Mouse (Mus musculus) gastrocnemius, postnatal 36 days (tissue): ENCODE results near the gene Gm12169. TPM values are rescaled to one million over a fixed set of nuclear protein-coding genes. Genes with fewer than 3 reads are reported as not detected.
"Not testable (repeated sequence)": the region's sequence is repeated elsewhere in the genome, so short reads cannot be mapped to it uniquely, and the experiment has no call there.

ENCODE experiments used
- DNase-seq, 2 experiments: peaks; one replicate each; pipeline ENCODE4 v3.0.0; 2022
- intact Hi-C: fragments of 180-260 bp; cut with DNase I; formaldehyde crosslinking; loops from one replicate; pipeline ENCODE4 v1.15.1; 2025
- long read RNA-seq, 2 experiments: library from polyadenylated mRNA; stranded (forward); transcript quantifications; one replicate each; pipeline ENCODE4 v2.0.0; 2021
- total RNA-seq, 2 experiments: library from RNA; stranded (reverse); gene quantifications; 2 replicates each; pipeline ENCODE4 v1.2.3; 2021

The Gm12169 gene
- not detected for total RNA-seq
- long read RNA-seq, experiment 1: 0 reads
- long read RNA-seq, experiment 2: 0 reads

DNA sequence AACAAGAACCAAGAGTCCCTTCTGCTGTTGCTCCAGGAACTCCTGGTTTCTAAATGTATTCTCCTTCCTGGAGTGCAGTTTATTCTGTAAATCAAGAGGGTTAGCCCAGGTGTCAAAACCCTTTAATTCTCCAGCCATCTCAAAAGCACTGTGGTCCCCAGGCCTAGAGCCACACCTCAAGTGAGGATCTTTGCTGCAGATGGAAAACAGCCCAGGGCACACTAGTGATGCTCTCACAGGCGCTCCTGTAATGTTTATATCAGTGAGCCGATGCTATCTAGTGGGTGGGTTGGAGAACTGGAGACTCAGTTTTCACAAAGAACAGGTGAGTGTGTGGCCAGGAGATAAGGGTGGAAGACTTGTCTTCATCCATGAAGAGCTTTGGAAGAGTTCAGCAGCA lies at the start of gene Gm12169:
Gm12169 (plus strand) TSS at position 301 of the 400 bp plus-strand sequence.
- DNase-seq: no peak
- intact Hi-C loops: no loop called here

DNA sequence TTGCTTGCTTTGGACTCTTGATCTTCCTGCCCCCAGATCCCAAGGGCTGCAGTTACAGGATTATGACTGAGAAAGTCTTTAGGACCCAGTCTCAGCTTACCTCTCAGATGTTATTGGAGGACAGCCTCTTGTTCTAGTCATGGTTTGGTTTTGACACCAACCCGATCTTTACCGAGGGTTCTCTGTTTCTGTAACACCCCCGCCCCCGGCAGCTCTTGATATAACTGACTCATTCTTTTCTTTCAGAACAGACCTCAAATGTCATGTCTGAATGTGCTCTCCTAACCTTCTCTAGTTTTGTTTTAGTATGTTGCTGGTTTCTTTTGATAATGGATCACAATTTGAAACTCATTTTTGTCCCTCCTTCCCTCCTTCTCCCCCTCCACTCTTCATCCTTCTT lies 49.8 kb upstream of the Gm12169 start:
- no peak for DNase-seq
- intact Hi-C loops: no loop called here

DNA sequence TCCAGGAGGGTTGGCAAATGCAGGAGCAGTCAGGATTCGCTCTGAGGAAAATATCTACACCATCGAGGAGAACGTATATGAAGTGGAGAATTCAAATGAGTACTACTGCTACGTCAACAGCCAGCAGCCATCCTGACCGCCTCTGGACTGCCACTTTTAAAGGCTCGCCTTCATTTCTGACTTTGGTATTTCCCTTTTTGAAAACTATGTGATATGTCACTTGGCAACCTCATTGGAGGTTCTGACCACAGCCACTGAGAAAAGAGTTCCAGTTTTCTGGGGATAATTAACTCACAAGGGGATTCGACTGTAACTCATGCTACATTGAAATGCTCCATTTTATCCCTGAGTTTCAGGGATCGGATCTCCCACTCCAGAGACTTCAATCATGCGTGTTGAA lies 44.7 kb upstream of the Gm12169 start:
- intact Hi-C loops: no loop called here
- DNase-seq: no peak

DNA sequence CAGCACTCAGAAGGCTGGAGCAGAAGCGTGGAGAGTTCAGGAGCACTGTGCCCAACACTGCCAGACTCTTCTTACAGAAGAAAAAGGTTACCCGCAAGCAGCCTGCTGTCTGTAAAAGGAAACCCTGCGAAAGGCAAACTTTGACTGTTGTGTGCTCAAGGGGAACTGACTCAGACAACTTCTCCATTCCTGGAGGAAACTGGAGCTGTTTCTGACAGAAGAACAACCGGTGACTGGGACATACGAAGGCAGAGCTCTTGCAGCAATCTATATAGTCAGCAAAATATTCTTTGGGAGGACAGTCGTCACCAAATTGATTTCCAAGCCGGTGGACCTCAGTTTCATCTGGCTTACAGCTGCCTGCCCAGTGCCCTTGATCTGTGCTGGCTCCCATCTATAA lies 43.5 kb upstream of the Gm12169 start:
- intact Hi-C loops: no loop called here
- DNase-seq: no peak

DNA sequence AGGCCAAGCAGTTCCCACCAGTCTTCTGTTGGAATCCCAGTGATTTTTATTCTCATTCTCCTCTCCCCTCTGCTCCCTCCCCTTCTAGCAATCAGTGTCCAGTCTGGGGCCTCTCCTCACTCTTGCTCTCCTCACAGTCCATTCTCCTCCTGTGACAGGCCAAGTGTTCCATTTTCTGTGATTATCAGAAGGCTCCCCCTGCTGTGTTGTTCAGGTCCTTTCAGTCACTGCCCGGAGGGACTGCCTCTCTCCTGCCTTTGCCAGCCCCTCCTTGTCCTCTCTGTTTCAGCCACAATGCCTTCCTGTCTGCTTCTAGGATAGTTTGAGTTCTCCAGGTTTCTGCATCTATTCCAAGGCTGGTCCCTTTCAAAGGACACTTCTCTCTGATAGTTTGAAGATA lies 35.8 kb upstream of the Gm12169 start:
- intact Hi-C loops: no loop called here
- no peak for DNase-seq

DNA sequence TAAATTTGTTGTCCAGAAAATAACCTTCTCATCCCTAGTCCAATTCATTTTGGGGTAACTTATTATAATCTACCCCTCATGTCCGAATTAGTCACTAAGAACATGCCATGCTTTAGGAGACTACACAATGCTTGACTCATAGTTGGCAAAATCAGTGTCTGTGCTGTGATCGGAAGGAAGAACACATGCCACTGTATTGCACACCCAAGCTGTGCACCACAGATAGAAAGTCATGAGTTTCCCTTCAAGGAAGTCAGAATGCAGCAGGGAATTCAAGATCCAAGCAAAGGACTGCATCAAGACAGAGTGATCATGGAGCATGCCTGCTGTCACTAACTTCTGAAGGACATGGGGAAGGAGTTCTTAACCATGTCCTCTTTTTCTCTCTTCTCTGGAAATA lies 35.4 kb upstream of the Gm12169 start:
- intact Hi-C loops: no loop called here
- no peak for DNase-seq

DNA sequence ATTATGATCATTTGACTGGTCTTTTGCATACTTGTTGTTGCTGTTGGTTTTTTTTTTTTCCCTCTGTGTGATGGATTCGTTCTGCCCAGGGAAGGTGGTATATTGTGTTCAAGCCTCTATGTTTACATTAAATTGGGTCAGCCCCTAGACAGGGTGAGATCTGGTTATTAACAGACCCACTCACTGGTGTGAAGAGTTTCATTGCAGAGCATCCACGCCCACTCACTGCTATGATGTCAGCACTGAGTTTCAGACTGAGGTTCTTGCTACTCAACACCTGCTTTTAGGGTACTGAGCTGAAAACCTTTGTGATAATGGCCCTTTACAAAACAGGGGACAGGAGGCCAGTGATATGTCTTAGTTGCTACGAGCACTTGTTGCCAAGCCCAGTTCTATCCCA lies 16.9 kb upstream of the Gm12169 start:
- intact Hi-C loops: no loop called here
- DNase-seq: no peak

DNA sequence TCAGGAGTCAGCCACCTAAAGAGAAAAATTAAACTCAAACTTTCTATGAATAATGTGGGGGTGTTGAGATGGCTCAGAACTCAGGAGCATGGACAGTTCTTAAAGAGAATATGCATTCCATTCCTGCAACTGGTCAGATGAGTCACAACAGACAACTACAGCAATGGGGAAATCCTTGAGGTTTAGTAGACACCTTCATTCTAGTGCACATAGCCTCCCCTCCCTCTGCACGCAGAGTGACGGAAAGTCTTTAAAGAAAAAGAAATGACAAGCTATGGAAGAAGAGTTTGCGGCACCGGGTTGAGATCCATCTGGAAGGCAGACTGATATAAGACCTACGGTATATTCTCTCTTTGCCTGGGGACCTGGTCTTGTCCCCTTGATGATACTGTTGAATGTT lies 14.1 kb upstream of the Gm12169 start:
- no peak for DNase-seq
- intact Hi-C loops: no loop called here

DNA sequence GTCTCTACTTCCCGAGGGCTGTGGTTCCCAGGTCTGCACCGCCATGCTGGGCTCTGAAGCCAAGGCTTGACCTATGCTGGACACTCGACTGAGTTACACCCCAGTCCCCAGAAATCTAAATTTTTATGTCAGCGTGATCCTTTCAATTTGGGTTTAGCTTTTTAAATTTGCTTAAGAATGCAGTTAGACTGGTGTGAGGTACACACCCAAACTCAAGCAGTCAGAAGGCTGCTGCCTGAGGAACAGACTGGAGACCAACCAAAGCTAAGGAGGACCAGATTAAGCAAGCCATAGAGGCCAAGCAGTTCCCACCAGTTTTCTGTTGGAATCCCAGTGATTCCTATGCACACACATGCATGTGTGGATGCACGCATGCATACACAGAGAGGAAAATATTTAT lies 2.7 kb upstream of the Gm12169 start:
- DNase-seq, intact Hi-C loops: not testable (repeated sequence)

DNA sequence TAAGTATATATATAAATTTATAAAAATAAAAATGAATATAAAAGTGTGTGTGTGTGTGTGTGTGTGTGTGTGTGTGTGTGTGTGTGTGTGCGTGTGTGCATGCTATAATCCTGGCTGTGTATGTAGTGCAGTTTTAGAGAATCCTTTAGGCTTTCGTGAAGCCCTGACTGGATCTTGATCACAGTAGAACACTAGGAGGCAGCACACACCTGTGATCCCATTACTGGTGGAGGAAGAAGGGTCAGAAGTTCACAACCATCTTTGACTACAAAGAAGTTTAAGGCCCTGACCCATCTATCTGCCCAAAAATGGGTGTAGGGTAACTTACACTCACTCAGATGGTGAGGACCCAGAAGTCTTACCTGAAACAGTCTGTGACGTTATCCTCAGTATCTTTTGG lies 1.3 kb upstream of the Gm12169 start:
- DNase-seq: no peak
- intact Hi-C loops: no loop called here

DNA sequence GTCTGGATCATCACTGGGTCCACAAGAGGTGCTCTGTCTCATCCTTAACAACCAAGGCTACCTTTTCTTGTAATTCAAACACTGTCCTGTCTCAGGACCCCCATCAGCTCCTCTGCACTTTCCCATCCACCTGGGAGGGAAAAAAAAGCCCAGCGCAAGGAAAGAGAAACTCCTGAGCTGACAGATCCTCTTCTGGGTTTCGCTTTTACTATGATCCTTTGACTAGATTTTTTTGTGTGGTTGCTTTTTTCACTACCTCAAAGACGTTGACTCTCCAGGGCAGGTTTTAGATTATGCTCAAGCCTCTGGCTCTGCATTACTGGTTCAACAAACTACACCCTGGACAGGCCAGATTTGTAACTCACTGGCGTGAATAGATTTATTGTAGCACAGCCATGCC lies 6.1 kb downstream of the Gm12169 start:
- no peak for DNase-seq
- intact Hi-C loops: no loop called here

DNA sequence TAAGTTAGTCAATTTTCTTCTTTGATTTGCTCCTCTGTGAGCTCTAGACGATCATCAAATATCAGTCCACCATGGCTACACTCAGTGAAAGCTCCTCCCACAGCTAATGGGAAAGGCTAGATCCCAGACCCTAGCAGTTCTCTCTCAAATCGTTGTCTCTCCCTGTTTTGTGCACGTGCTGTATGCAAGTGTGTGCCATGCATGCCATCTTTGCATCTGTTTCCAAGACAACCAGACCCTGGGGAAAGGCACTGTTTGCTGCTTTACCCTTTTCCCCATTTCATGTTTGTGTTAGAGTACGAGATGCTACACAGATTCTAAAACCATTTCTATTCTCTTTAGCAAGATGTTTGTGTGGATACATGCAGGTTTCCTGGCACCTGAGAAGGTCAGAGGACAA lies 13.0 kb downstream of the Gm12169 start:
- DNase-seq: no peak
- intact Hi-C loops: no loop called here

DNA sequence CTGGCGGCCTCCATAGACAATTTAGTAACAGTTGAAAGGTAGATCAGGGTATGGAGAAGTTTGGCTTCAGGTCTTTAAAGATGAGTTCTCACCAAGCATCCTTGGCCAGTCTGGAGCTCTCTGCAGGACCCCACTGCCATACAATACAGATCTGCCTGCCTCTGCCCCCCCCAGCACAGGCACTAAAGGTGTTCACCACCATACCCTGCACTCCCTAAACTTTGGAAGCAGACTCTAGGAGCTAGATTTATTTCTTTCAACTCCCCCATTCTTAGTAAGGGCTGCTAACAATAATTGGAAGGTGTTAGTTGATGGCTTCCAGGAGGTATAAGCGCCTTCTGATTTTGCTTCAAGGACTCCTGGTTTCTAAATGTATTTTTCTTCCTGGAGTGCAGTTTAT lies 19.5 kb downstream of the Gm12169 start:
- intact Hi-C loops: no loop called here
- DNase-seq: no peak

DNA sequence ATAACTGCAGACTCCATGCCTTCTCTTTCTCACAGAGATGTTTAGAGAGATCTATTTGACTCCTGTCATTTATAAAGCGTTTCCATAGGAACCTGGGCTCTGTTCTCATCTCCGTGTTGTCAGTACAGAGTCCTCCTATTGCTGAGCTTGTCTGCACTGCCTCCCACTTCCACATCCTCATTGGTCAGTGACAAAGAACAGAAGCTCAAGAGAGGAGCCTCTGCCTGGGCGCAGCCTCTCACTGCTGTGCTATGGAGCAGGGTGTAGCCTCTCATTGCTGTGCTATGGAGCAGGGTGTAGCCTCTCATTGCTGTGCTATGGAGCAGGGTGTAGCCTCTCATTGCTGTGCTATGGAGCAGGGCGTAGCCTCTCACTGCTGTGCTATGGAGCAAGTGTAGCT lies 25.7 kb downstream of the Gm12169 start:
- no peak for DNase-seq
- intact Hi-C loops: no loop called here

DNA sequence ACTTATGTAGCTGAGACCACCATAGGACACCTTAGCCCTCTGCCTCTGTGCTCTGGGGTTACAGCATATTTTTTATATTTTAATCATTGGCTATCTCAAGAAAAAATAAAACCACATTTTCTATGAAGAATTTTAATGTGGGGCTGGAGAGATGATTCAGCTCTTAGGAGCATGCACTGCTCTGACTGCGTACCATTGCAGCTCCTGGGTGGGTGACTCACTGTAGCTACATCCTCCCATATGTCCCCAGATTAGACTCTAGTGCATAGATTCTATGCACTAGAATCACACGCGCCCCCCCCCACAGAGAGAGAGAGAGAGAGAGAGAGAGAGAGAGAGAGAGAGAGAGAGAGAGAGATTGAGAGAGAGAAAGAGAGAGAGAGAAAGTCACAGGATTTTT lies 28.7 kb downstream of the Gm12169 start:
- DNase-seq: no peak
- intact Hi-C loops: no loop called here

DNA sequence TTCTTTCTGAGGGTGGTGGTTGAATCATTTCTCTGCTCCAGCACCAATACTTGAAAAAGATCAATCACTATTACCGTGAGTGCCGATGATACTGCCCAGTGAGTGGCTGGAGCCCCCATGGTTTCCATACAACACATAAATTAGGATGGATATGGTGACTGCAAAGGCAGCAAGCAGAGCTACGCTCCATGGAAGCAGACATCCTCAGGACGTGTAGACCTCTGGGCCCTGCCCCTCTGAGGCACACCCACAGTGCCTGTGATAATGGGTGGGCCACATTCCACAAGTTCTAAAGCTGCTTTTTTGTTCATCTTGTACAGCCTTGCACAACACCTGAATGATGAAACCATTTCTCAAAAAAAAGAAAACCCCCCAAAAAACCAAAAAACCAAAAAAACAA lies 37.1 kb downstream of the Gm12169 start:
- intact Hi-C loops: no loop called here

DNA sequence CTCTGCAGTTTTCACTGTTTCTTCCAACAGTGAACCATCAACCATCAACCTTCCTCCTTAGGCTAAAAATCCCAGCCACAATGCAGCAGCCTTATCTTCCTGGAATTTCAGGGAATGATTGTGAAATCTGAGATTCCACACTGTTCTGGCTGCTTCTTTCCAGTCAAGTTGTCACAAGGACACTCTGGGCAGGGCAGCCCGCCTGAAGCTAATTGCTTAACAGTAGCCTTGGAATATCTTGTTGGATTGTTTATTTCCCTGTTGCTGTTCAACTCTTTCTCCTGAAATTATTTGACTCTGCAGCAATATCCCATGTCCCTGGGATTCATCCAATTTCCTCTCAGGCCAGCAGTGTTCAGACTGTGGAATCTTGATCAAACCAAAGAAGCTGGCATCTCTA lies 40.7 kb downstream of the Gm12169 start:
- intact Hi-C loops: no loop called here
- DNase-seq: no peak

More for the DNA sequence above, 37.1 kb downstream of the Gm12169 start:
- DNase-seq: no peak

DNA sequence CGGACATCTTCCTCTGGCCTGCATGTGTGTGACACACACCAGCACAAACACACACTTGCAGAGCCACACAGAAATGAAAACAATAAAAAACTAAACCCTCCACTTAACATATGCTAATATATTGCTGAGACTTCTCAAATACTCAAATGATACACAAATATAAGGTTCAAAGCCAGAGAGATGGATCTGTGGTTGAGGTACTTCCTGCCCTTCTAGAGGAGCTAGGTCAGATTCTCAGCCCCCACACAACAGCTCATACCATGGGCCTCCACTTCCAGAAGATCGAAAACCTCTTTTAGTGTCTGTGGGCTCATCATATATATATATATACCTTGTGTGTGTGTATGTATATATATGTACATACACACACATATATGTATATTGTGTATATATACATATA lies 42.0 kb downstream of the Gm12169 start:
- intact Hi-C loops: no loop called here
- DNase-seq: no peak

DNA sequence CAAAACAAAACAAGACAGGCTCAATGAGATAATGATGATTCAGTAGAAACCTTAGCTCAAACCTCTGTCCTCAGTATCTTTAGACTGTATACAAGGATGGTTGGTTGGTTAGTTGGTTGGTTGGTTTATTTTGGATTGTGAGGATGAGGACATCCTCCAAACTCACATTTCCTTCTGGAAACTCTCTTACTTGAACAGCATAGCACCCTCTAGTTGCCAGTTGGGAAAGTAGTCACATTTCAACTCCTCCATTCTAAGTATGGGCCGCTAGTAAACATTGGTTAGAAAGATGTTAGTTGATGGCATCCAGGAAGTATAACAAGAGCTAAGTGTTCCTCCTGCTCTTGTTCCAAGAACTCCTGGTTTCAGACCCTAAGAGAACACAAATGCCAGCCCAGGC lies 45.1 kb downstream of the Gm12169 start:
- no peak for DNase-seq
- intact Hi-C loops: no loop called here

DNA sequence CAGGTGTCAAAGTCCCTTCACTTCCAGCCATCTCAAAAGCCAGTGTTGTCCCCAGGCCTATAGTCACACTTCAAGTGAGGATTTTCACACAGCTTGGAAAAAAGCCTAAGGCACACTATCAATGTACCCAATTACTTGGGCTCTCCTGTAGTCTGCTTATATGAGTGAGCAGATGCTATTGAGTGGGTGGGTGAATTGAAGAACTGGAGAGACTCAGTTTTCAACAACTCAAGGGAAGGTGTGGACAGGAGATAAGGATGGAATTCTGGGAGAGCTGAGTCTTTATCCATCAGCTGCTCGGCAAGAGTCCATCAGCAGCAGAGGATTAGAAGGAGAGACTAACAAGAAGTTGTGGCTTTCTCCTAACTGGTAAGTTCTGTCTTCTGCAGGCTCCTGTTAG lies 47.3 kb downstream of the Gm12169 start, which contains the start of gene BC053393:
BC053393 (plus strand) TSS at position 210 of the 400 bp plus-strand sequence.
- no peak for DNase-seq
- intact Hi-C loops: no loop called here

DNA sequence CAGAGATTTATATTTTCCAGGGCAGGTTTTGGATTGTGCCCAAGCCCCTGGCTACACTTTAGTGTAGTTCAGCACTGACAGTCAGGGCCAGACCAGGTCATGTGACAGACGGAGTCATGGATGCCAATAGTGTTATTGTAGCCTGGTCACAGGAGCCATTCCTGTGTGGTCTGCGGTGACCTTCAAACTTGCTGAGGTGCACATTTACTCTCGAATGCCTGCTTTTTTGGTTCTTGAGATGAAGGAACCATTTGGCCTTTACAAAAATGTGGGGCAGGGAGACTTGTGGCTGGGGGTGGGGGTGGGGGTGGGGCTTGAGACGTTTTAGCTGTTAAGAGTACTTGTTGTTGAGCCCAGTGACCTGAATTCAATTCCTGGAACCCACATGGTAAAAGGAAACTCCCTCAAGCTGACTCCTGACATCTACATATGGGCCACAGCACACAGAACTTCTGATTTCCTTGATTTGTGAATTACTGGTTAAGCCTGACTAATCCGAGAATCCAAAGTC lies 54.8 kb downstream of the Gm12169 start:
- intact Hi-C loops: no loop called here
- DNase-seq: no peak

DNA sequence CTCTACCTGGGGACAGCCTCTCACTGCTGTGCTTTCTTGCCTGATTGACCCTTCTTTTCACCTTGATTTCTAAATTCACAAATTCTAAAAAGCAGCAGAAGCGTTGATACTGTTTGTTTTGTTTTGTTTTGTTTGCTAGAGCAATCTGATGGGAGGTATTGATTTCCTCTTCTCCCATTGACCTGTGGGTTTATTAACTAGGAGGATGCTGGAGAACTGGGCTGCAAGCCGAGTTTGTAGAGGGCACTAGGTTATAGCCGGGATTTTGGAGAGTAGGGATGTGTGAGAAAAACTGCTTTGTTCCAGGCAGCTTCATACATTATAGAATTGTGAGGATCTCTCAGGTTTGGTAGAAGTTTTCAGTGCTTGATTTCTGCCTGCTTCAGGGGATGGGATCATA lies 56.4 kb downstream of the Gm12169 start:
- intact Hi-C loops: no loop called here
- no peak for DNase-seq

DNA sequence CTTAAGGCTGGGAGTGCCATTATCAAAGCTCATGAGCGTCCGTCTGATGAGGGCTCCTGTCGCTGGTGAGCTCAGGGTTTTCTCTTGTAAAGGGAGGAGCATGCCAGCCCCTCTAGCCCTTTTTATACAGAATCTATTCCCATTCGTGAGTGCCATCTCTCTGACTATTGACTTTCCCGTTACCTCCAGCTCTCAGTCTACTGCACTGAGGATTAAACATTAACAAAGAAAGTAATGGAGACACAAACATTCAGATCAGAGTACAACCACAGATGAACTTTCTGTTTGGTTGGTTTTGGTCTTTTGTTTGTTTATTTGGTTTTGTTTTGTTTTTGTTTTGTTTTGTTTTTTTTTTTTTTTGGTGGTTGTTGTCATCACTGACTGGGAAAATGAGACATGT lies 58.7 kb downstream of the Gm12169 start:
- intact Hi-C loops: no loop called here
- DNase-seq: no peak
